Mouse (Mus musculus) ES-E14 (cell line): Measurements from ENCODE around the gene Ankk1.

Source experiments
- CHD2 ChIP-seq: IDR thresholded peaks from 2 replicates; pipeline ENCODE4 v1.6.1; 2014; ENCODE audit warnings: mild to moderate bottlenecking, low read depth, low read length, inconsistent platforms
- HCFC1 ChIP-seq: IDR thresholded peaks from 2 replicates; pipeline ENCODE4 v1.6.1; 2012; ENCODE audit warnings: low read length, inconsistent platforms, borderline replicate concordance; ENCODE audit not compliant: insufficient read depth
- MAFK ChIP-seq: IDR thresholded peaks from 2 replicates; pipeline ENCODE4 v1.6.1; 2014; ENCODE audit warnings: mild to moderate bottlenecking, low read depth, low read length, inconsistent platforms; ENCODE audit not compliant: insufficient read depth
- ZC3H11A ChIP-seq: IDR thresholded peaks from 2 replicates; pipeline ENCODE4 v1.6.1; 2012; ENCODE audit warnings: low read depth, mild to moderate bottlenecking, inconsistent platforms, low read length, borderline replicate concordance

GRCm38 (mm10) chr9:49410621-49411020, 16.2 kb downstream of the Ankk1 start:
- TF ChIP-seq MAFK = no peak
- no peak for TF ChIP-seq ZC3H11A
- TF ChIP-seq HCFC1 = no peak
- TF ChIP-seq CHD2 = no peak
